In genomic region chr15:80013256-80014030, GRCm38 (mm10) we compare ENCODE assay signal across 8 mouse cellular contexts. TPM values are rescaled to one million over a fixed set of nuclear protein-coding genes. Genes with fewer than 3 reads are reported as not detected.
DNase-seq lines count a peak whose midpoint lies in the region; ATAC-seq and TF ChIP-seq lines count a peak whose summit lies in the region.

No protein-coding gene starts in this region.

- no peaks in the 10 kb centered on the region for H3K9me3 ChIP-seq in midbrain, embryonic 11.5 days (ENCODE audit: control insufficient read depth, low read length)

- ATAC-seq in midbrain, embryonic 11.5 days (ENCODE audit: low FRiP score): no peak

- H3K4me3 ChIP-seq in cerebellum, adult 2 months (replicated peaks; ENCODE audit: insufficient read depth, low read depth, low read length): peak overlapping the region; percentile 93
- peak overlapping the region; percentile 71 for H3K4me3 ChIP-seq in testis, adult 2 months (ENCODE audit: control insufficient read depth, low read depth, low read length)
- peak overlapping the region; percentile 57 for H3K4me3 ChIP-seq in midbrain, embryonic 11.5 days (ENCODE audit: low read depth, low read length)

- no peaks in the 10 kb centered on the region for H3K36me3 ChIP-seq in testis, adult 2 months (ENCODE audit: control insufficient read depth, insufficient read depth, low read length)
- no peaks in the 10 kb centered on the region for H3K36me3 ChIP-seq in midbrain, embryonic 11.5 days (ENCODE audit: control insufficient read depth, insufficient read depth, low read length)

- peak overlapping the region; percentile 50; the same call in 1 of the 2 replicates for H3K27ac ChIP-seq in cerebellum, adult 2 months (ENCODE audit: insufficient read depth, low read length)
- no peak overlapping the region for H3K27ac ChIP-seq in testis, adult 2 months (ENCODE audit: control insufficient read depth, insufficient read depth, low read depth, low read length)
- no peak overlapping the region for H3K27ac ChIP-seq in midbrain, embryonic 11.5 days (ENCODE audit: low read depth, low read length)

- no peaks in the 10 kb centered on the region for H3K27me3 ChIP-seq in cerebellum, adult 2 months (ENCODE audit: control insufficient read depth, insufficient read depth, low read length)
- no peaks in the 10 kb centered on the region for H3K27me3 ChIP-seq in testis, adult 2 months (ENCODE audit: control insufficient read depth, insufficient read depth, low read length)
- H3K27me3 ChIP-seq in midbrain, embryonic 11.5 days (ENCODE audit: control insufficient read depth, insufficient read depth, low read length): peaks cover 62% of the 10 kb centered on the region

- peak in 1 of 2 experiments; percentile 29 for DNase-seq in cerebellum, adult 2 months
- no peak for DNase-seq in cerebellum, postnatal 10 days
- DNase-seq in testis, postnatal 14 days (ENCODE audit: low spot score): no peak
- DNase-seq in kidney, adult 11 months: peak; percentile 82
- peak; percentile 91 for DNase-seq in midbrain, embryonic 11.5 days (ENCODE audit: low spot score, missing footprints)
- no peak for DNase-seq in ovary, postnatal 14 days (ENCODE audit: low spot score)
- no peak for DNase-seq in urinary bladder, adult 2 months (ENCODE audit: low spot score)

- 2% methylated on average over 36 of the region's 36 CpGs for WGBS in cerebellum, adult 2 months
- 2% methylated on average over 36 of the region's 36 CpGs for WGBS in midbrain, embryonic 11.5 days

- no peak for TF ChIP-seq POLR2A in cerebellum, adult 2 months (IDR thresholded peaks at IDR 0.05; ENCODE audit: borderline replicate concordance, insufficient read depth, low read length)
- TF ChIP-seq POLR2A in testis, adult 2 months (IDR thresholded peaks at IDR 0.05; ENCODE audit: control insufficient read depth, low read depth, low read length): no peak

- no peak for TF ChIP-seq CTCF in cerebellum, adult 2 months (IDR thresholded peaks at IDR 0.05; ENCODE audit: borderline replicate concordance, insufficient read depth, low read depth, low read length)
- no peak for TF ChIP-seq CTCF in testis, adult 2 months (IDR thresholded peaks at IDR 0.05; ENCODE audit: control insufficient read depth, insufficient read depth, insufficient replicate concordance, low read depth, low read length)

- H3K4me2 ChIP-seq in midbrain, embryonic 11.5 days: peak overlapping the region; percentile 83

- H3K9ac ChIP-seq in midbrain, embryonic 11.5 days (ENCODE audit: low read length): 0 out of 2 replicates have a peak overlapping the region, but pooled peaks have one; percentile 12

- no peaks in the 10 kb centered on the region; the same call in 1 of the 2 replicates for H3K4me1 ChIP-seq in cerebellum, adult 2 months (ENCODE audit: control insufficient read depth, insufficient read depth, low read length)
- peaks cover 22% of the 10 kb centered on the region for H3K4me1 ChIP-seq in testis, adult 2 months (ENCODE audit: control insufficient read depth, insufficient read depth, low read length)
- peaks cover 22% of the 10 kb centered on the region for H3K4me1 ChIP-seq in midbrain, embryonic 11.5 days (ENCODE audit: control insufficient read depth, insufficient read depth, low read length)

RNA-seq across cellular contexts. Expression of gene Pdgfb, which starts 1.3 kb away (rescaled TPM):
- 15.4 and 16.0 TPM in 2 replicates for polyA plus RNA-seq in cerebellum, adult 2 months (2012; rRNA removed)
- polyA plus RNA-seq in testis, adult 2 months (2012; rRNA removed): 1.6 and 1.9 TPM in 2 replicates
- 1.5 and 2.0 TPM in 2 replicates for polyA plus RNA-seq in midbrain, embryonic 11.5 days (2014; fragmentation: Nextera tagmentation; extraction: Ambion mirVana)
- polyA plus RNA-seq in urinary bladder, adult 2 months (2012; rRNA removed): 12.3 and 14.5 TPM in 2 replicates

RNA-seq across cellular contexts. Expression of gene Cbx7, which starts 42.5 kb away (rescaled TPM):
- polyA plus RNA-seq in cerebellum, adult 2 months (2012; rRNA removed): 89.6 and 96.3 TPM in 2 replicates
- 44.0 and 47.8 TPM in 2 replicates for polyA plus RNA-seq in testis, adult 2 months (2012; rRNA removed)
- 1.4 and 1.9 TPM in 2 replicates for polyA plus RNA-seq in midbrain, embryonic 11.5 days (2014; fragmentation: Nextera tagmentation; extraction: Ambion mirVana)
- 57.3 and 57.6 TPM in 2 replicates for polyA plus RNA-seq in urinary bladder, adult 2 months (2012; rRNA removed)

Comparison
In these comparisons a context has a peak if more than half of its experiments do, and no peak if none do; other contexts are left out.
1. DNase-seq: peak in kidney, adult 11 months (single experiment) and midbrain, embryonic 11.5 days (single experiment); none in cerebellum, postnatal 10 days (0 of 2), testis, postnatal 14 days (single experiment), ovary, postnatal 14 days (single experiment) and urinary bladder, adult 2 months (single experiment).
2. RNA of gene Cbx7, which starts 42.5 kb away (polyA plus RNA-seq): 89.6 to 96.3 TPM in cerebellum, adult 2 months, 57.3 to 57.6 TPM in urinary bladder, adult 2 months and 44.0 to 47.8 TPM in testis, adult 2 months; 1.4 to 1.9 TPM in midbrain, embryonic 11.5 days; every median in the first group is over 10 times any median in the second.
3. Peak in every context shown above with its lines, with median percentiles within 50 percentile points of each other: H3K4me3 ChIP-seq.